Mouse (Mus musculus) MEL (cell line): ENCODE results near the gene Lpin1. TPM values are rescaled to one million over a fixed set of nuclear protein-coding genes. Genes with fewer than 3 reads are reported as not detected.

Experiments used
- DNase-seq: peaks from one replicate; pipeline ENCODE4 v3.0.0; 2011; ENCODE audit warnings: low read depth, low spot score
- H3K27ac ChIP-seq: 2 replicates; pipeline ENCODE4 v1.5.1; 2012; ENCODE audit warnings: low read depth, mild to moderate bottlenecking, control low read depth, low read length, moderate library complexity; ENCODE audit not compliant: control insufficient read depth
- H3K27me3 ChIP-seq, 2 experiments: fragments of 150-350 bp in 1 of 2; sonication (generic) in 1 of 2; 2 replicates each; pipeline ENCODE4 v1.6.1; 2012; ENCODE audit warnings: low read length in 2 of 2, mild to moderate bottlenecking in 2 of 2, improper control_type of control experiment in 1 of 2, moderate library complexity in 1 of 2; ENCODE audit not compliant: insufficient read depth in 2 of 2, control insufficient read depth in 1 of 2
- H3K36me3 ChIP-seq, 2 experiments: 2 replicates each; pipeline ENCODE4 v1.6.1; 2012 to 2014; ENCODE audit warnings: low read length in 2 of 2, improper control_type of control experiment in 1 of 2, inconsistent platforms in 1 of 2, mild to moderate bottlenecking in 1 of 2; ENCODE audit not compliant: insufficient read depth in 2 of 2, control insufficient read depth in 1 of 2
- H3K4me1 ChIP-seq, 2 experiments: fragments of 150-350 bp in 1 of 2; sonication (generic) in 1 of 2; 2 replicates each; pipeline ENCODE4 v1.6.1; 2012; ENCODE audit warnings: low read length in 2 of 2, improper control_type of control experiment in 1 of 2, mild to moderate bottlenecking in 1 of 2; ENCODE audit not compliant: insufficient read depth in 2 of 2, control insufficient read depth in 1 of 2
- H3K4me3 ChIP-seq, 2 experiments: fragments of 150-350 bp in 1 of 2; sonication (generic) in 1 of 2; 2 replicates each; pipeline ENCODE4 v1.5.1; 2012; ENCODE audit warnings: low read depth in 2 of 2, low read length in 2 of 2, mild to moderate bottlenecking in 2 of 2, moderate library complexity in 2 of 2, control low read depth in 1 of 2, improper control_type of control experiment in 1 of 2; ENCODE audit not compliant: control insufficient read depth in 1 of 2, insufficient read depth in 1 of 2
- H3K79me2 ChIP-seq: 2 replicates; pipeline ENCODE4 v1.6.1; 2012; ENCODE audit warnings: mild to moderate bottlenecking, low read length, moderate library complexity; ENCODE audit not compliant: control insufficient read depth, poor library complexity, insufficient read depth
- H3K9ac ChIP-seq: 2 replicates; pipeline ENCODE4 v1.6.1; 2012; ENCODE audit warnings: low read depth, mild to moderate bottlenecking, control low read depth, low read length, moderate library complexity; ENCODE audit not compliant: control insufficient read depth, poor library complexity, severe bottlenecking
- H3K9me3 ChIP-seq: fragments of 150-350 bp; sonication (generic); replicated peaks from 2 replicates; pipeline ENCODE4 v1.6.1; 2012; ENCODE audit warnings: mild to moderate bottlenecking, low read length, improper control_type of control experiment, moderate library complexity; ENCODE audit not compliant: insufficient read depth
- BHLHE40 ChIP-seq: IDR thresholded peaks from 2 replicates; pipeline ENCODE4 v1.6.1; 2012; ENCODE audit warnings: low read depth, mild to moderate bottlenecking, inconsistent platforms, low read length, improper control_type of control experiment, borderline replicate concordance
- CHD2 ChIP-seq: IDR thresholded peaks from 2 replicates; pipeline ENCODE4 v1.6.1; 2011; ENCODE audit warnings: low read length, improper control_type of control experiment
- CTCF ChIP-seq, 3 experiments: IDR thresholded peaks in 2 of 3; conservative IDR thresholded peaks in 1 of 3; 2 replicates each; pipeline ENCODE4 v1.5.1; 2011 to 2012; ENCODE audit warnings: low read length in 3 of 3, low read depth in 2 of 3, mild to moderate bottlenecking in 2 of 3, improper control_type of control experiment in 1 of 3, inconsistent platforms in 1 of 3, mixed read lengths in 1 of 3, moderate library complexity in 1 of 3; ENCODE audit not compliant: control insufficient read depth in 1 of 3, insufficient read depth in 1 of 3, poor library complexity in 1 of 3, severe bottlenecking in 1 of 3
- E2F4 ChIP-seq: IDR thresholded peaks from 2 replicates; pipeline ENCODE4 v1.6.1; 2011; ENCODE audit warnings: low read depth, low read length, improper control_type of control experiment, borderline replicate concordance
- EP300 ChIP-seq, 2 experiments: IDR thresholded peaks; 2 replicates each; pipeline ENCODE4 v1.6.1; 2011; ENCODE audit warnings: improper control_type of control experiment in 2 of 2, low read length in 2 of 2, low read depth in 1 of 2, mild to moderate bottlenecking in 1 of 2
- GABPA ChIP-seq: IDR thresholded peaks from 2 replicates; pipeline ENCODE4 v1.6.1; 2012; ENCODE audit warnings: low read depth, mild to moderate bottlenecking, inconsistent platforms, low read length, improper control_type of control experiment, moderate library complexity
- GATA1 ChIP-seq: IDR thresholded peaks from 2 replicates; pipeline ENCODE4 v1.6.1; 2011; ENCODE audit warnings: low read depth, low read length, improper control_type of control experiment
- KAT2A ChIP-seq: conservative IDR thresholded peaks from 2 replicates; pipeline ENCODE4 v1.6.1; 2012; ENCODE audit warnings: low read depth, low read length, improper control_type of control experiment, inconsistent platforms
- MAFK ChIP-seq: IDR thresholded peaks from 2 replicates; pipeline ENCODE4 v1.6.1; 2011; ENCODE audit warnings: low read depth, mild to moderate bottlenecking, low read length, improper control_type of control experiment, borderline replicate concordance
- MAX ChIP-seq: IDR thresholded peaks from 2 replicates; pipeline ENCODE4 v1.6.1; 2011; ENCODE audit warnings: low read length, improper control_type of control experiment
- MYB ChIP-seq: IDR thresholded peaks from 2 replicates; pipeline ENCODE4 v1.6.1; 2011; ENCODE audit warnings: mild to moderate bottlenecking, low read depth, low read length, improper control_type of control experiment
- MYC ChIP-seq: IDR thresholded peaks from 2 replicates; pipeline ENCODE4 v1.6.1; 2011; ENCODE audit warnings: low read depth, mild to moderate bottlenecking, low read length, improper control_type of control experiment, moderate library complexity
- POLR2AphosphoS2 ChIP-seq: IDR thresholded peaks from 2 replicates; pipeline ENCODE4 v1.6.1; 2011; ENCODE audit warnings: low read length, improper control_type of control experiment
- RAD21 ChIP-seq: IDR thresholded peaks from 2 replicates; pipeline ENCODE4 v1.6.1; 2011; ENCODE audit warnings: mild to moderate bottlenecking, low read depth, low read length, improper control_type of control experiment
- SIN3A ChIP-seq: IDR thresholded peaks from 2 replicates; pipeline ENCODE4 v1.6.1; 2012; ENCODE audit warnings: low read length, improper control_type of control experiment, inconsistent platforms
- SMC3 ChIP-seq: IDR thresholded peaks from 2 replicates; pipeline ENCODE4 v1.6.1; 2011; ENCODE audit warnings: low read depth, low read length, improper control_type of control experiment
- TBP ChIP-seq: IDR thresholded peaks from 2 replicates; pipeline ENCODE4 v1.8.0; 2011; ENCODE audit warnings: low read depth, low read length, improper control_type of control experiment
- UBTF ChIP-seq: IDR thresholded peaks from 2 replicates; pipeline ENCODE4 v1.6.1; 2012; ENCODE audit warnings: low read depth, mild to moderate bottlenecking, inconsistent platforms, low read length, improper control_type of control experiment, moderate library complexity, borderline replicate concordance; ENCODE audit not compliant: insufficient read depth
- ZC3H11A ChIP-seq: IDR thresholded peaks from 2 replicates; pipeline ENCODE4 v1.6.1; 2012; ENCODE audit warnings: low read depth, mild to moderate bottlenecking, inconsistent platforms, low read length, improper control_type of control experiment
- ZNF384 ChIP-seq: IDR thresholded peaks from 2 replicates; pipeline ENCODE4 v1.6.1; 2012; ENCODE audit warnings: low read depth, mild to moderate bottlenecking, inconsistent platforms, low read length, improper control_type of control experiment
- polyA plus RNA-seq, 2 experiments: library from polyadenylated mRNA; stranded (reverse) in 1 of 2; unstranded in 1 of 2; fragments of >175 nt in 1 of 2; fragments of >200 nt in 1 of 2; gene quantifications; 2 replicates each; pipeline versions ENCODE4 v1.2.1 to v1.2.4; 2012; ENCODE audit warnings: low replicate concordance in 2 of 2, low read depth in 1 of 2; ENCODE audit not compliant: insufficient read length in 2 of 2, insufficient read depth in 1 of 2, missing spikeins in 1 of 2
- total RNA-seq: library from RNA; depleted of rRNA; stranded (reverse); fragments of 300-350 nt; gene quantifications from 2 replicates; pipeline ENCODE4 v1.2.3, GENCODE M21; 2012

Lpin1 gene
- total and polyA plus RNA-seq, 3 experiments: 1.2 to 3.9 TPM; not detected in 1

DNA sequence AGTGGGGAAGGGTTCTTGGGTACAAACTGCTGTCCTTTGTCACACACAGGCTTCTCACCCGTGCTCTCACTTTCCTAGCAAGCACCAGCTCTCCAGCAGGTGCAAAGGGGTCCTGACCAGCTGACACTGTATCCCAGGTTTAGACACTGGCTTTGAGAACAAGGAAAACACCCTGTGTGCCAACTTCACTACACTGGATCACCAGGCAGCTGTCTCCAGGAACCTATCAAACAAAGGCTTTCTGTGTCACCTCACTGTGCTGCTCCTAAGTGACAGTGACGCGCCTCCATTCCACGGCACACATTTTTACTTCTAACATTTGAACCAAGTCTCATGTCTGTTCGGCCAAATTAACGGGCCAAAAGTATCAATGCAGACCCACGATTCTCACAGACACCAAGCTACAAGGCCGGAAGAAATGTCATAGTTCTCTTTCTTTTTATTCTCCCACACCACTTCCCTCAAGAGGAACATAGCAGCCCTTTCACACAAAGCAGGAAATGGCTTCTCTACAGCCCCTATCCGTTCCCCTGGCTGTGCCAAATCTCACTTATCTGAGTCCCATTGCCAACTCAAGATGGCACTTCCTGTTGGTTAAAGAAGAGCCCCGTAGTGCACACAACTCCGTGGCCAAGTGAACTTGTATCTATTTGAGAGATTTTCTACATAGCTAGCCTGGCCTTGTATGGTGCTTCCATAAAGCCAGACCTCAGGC lies 41.7 kb downstream of the Lpin1 start (continued):
- TF ChIP-seq SIN3A (no peak), UBTF (no peak), TBP (0 out of 2 replicates have a peak, but pooled peaks have one; percentile 9), ZNF384 (no peak), EP300 (IDR thresholded peaks at IDR 0.05; ENCODE audit: low read depth in 1 of 2, low read length in 2 of 2) (peak in 1 of 2 experiments; percentile 31; a peak in 1 of 4 replicates)

DNA sequence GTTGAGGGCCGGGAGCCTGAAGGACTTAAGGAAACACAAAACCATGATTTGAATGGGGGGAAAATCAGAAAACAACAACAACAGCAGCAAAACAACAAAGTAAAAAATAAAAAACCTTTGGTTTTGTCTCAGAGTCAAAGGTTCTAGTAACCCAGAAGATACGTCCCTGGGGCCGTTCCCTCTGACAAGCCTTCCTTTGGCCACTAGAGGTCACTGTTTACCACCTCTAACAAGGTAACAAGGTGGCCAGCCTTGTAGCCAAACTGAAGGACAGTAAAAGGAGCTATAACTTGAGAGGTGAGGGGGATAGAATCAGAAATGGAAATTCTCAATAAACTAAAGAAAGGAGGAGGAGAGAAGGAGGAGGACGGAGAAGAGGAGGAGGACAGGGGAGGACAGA lies 42.3 kb downstream of the Lpin1 start:
- Histone ChIP-seq H3K4me1 (peaks cover 0 to 11% of the 10 kb centered on the region in 2 experiments; a peak in 2 of 4 replicates), H3K36me3 (peaks cover 0 to 9% of the 10 kb centered on the region in 2 experiments; a peak in 2 of 4 replicates), H3K27ac (no peak overlapping the region), H3K9ac (no peak overlapping the region), H3K9me3 (no peaks in the 10 kb centered on the region), H3K27me3 (no peaks in the 10 kb centered on the region), H3K79me2 (no peaks in the 10 kb centered on the region), H3K4me3 (no peak overlapping the region)
- DNase-seq: peak; percentile 80
- TF ChIP-seq MYB (no peak), SMC3 (peak; percentile 69), E2F4 (no peak), SIN3A (no peak), KAT2A (no peak), MAFK (0 out of 2 replicates have a peak, but pooled peaks have one; percentile 3), BHLHE40 (no peak), RAD21 (peak; percentile 86), MAX (no peak), POLR2AphosphoS2 (no peak), GATA1 (no peak), ZC3H11A (peak; percentile 45), ZNF384 (no peak), GABPA (no peak), CTCF (IDR thresholded peaks at IDR 0.05 in 2 of 3, conservative IDR thresholded peaks at IDR 0.05 in 1 of 3; ENCODE audit: control insufficient read depth in 1 of 3, insufficient read depth in 1 of 3, low read depth in 2 of 3, low read length in 3 of 3, poor library complexity in 1 of 3, severe bottlenecking in 1 of 3) (peak; percentile 77 to 91 (median 81)), CHD2 (no peak), MYC (no peak)
